Mouse (Mus musculus) embryonic facial prominence, embryonic 13.5 days (tissue): ENCODE measurements around the gene Nceh1. TPM values are rescaled to one million over a fixed set of nuclear protein-coding genes. Genes with fewer than 3 reads are reported as not detected.
"Not testable (repeated sequence)": the region's sequence is repeated elsewhere in the genome, so short reads cannot be mapped to it uniquely, and the experiment has no call there.

Experiments
- ATAC-seq: fragments of 200-750 bp; cut with Nextera tagmentation; 2 replicates; pipeline ENCODE4 v1.8.0; 2017; ENCODE audit warnings: low read depth; ENCODE audit not compliant: insufficient number of reproducible peaks, insufficient read depth, low FRiP score, low TSS enrichment
- H3K27ac ChIP-seq: fragments of 300-500 bp; sonication (generic); 2 replicates; pipeline ENCODE4 v1.5.1; 2015; ENCODE audit warnings: moderate library complexity, mild to moderate bottlenecking, inconsistent platforms
- H3K27me3 ChIP-seq: fragments of 300-500 bp; sonication (generic); 2 replicates; pipeline ENCODE4 v1.6.1; 2015; ENCODE audit warnings: mild to moderate bottlenecking, inconsistent platforms
- H3K36me3 ChIP-seq: fragments of 300-500 bp; sonication (generic); 2 replicates; pipeline ENCODE4 v1.6.1; 2015; ENCODE audit warnings: mild to moderate bottlenecking, inconsistent platforms
- H3K4me1 ChIP-seq: fragments of 300-500 bp; sonication (generic); 2 replicates; pipeline ENCODE4 v1.6.1; 2015; ENCODE audit warnings: inconsistent platforms
- H3K4me2 ChIP-seq: fragments of 300-500 bp; sonication (generic); 2 replicates; pipeline ENCODE4 v1.6.1; 2015; ENCODE audit warnings: moderate library complexity, mild to moderate bottlenecking, inconsistent platforms
- H3K4me3 ChIP-seq: fragments of 300-500 bp; sonication (generic); 2 replicates; pipeline ENCODE4 v1.5.1; 2015; ENCODE audit warnings: mild to moderate bottlenecking, inconsistent platforms
- H3K9ac ChIP-seq: fragments of 300-500 bp; sonication (generic); 2 replicates; pipeline ENCODE4 v1.6.1; 2015; ENCODE audit warnings: mild to moderate bottlenecking, inconsistent platforms
- H3K9me3 ChIP-seq: fragments of 300-500 bp; sonication (generic); 2 replicates; pipeline ENCODE4 v1.6.1; 2016; ENCODE audit warnings: inconsistent platforms
- WGBS: fragments of 180-500 bp; shearing (Covaris S2); methylation state at CpG from one replicate; pipeline ENCODE4 v1.1.7; 2015; ENCODE audit warnings: mixed read lengths; 5-methylcytosine and 5-hydroxymethylcytosine counted together
- polyA plus RNA-seq: library from polyadenylated mRNA; unstranded; fragments of >200 nt; fragmentation: Nextera tagmentation; extraction: Ambion mirVana; gene quantifications from 2 replicates; pipeline ENCODE4 v1.2.1, GENCODE M21; 2015

Gene Nceh1
- polyA plus RNA-seq, 1 experiment from 2014 or later: 3.9 TPM

GRCm38 (mm10) chr3:27270160-27270962, 87.6 kb downstream of the Nceh1 start:
- peak overlapping the region; percentile 23; the same call in 1 of the 2 replicates for H3K27ac ChIP-seq
- no peak for ATAC-seq
- WGBS: 33% methylated on average over 11 of the region's 11 CpGs
- no peak overlapping the region for H3K4me2 ChIP-seq
- no peaks in the 10 kb centered on the region for H3K9me3 ChIP-seq
- no peak overlapping the region for H3K9ac ChIP-seq
- H3K4me1 ChIP-seq: no peaks in the 10 kb centered on the region; the same call in 1 of the 2 replicates
- no peak overlapping the region for H3K4me3 ChIP-seq
- no peaks in the 10 kb centered on the region for H3K36me3 ChIP-seq
- H3K27me3 ChIP-seq: no peaks in the 10 kb centered on the region

- H3K9me3 ChIP-seq: no peaks in the 10 kb centered on the region
- H3K4me1 ChIP-seq: no peaks in the 10 kb centered on the region; the same call in 1 of the 2 replicates
- no peak overlapping the region for H3K4me3 ChIP-seq
- no peaks in the 10 kb centered on the region for H3K36me3 ChIP-seq
- H3K27ac ChIP-seq: no peak overlapping the region
- H3K27me3 ChIP-seq: no peaks in the 10 kb centered on the region
- no peak overlapping the region for H3K4me2 ChIP-seq
- no peak for ATAC-seq
- WGBS: 22% methylated on average over 7 of the region's 7 CpGs
- H3K9ac ChIP-seq: no peak overlapping the region
Measured at GRCm38 (mm10) chr3:27272926-27273745, 90.4 kb downstream of the Nceh1 start.

- H3K4me2 ChIP-seq, H3K9ac ChIP-seq, ATAC-seq, H3K27me3 ChIP-seq, H3K4me3 ChIP-seq, H3K36me3 ChIP-seq, H3K27ac ChIP-seq, H3K4me1 ChIP-seq, H3K9me3 ChIP-seq: not testable (repeated sequence)
- 96% methylated on average over 14 of the region's 14 CpGs for WGBS
Measured at GRCm38 (mm10) chr3:27279286-27279925, 96.6 kb downstream of the Nceh1 start.

GRCm38 (mm10) chr3:27280280-27280749, 97.5 kb downstream of the Nceh1 start:
- Histone ChIP-seq H3K27me3 (no peaks in the 10 kb centered on the region), H3K27ac (no peak overlapping the region), H3K9me3 (no peaks in the 10 kb centered on the region), H3K4me2 (no peak overlapping the region), H3K9ac (no peak overlapping the region), H3K4me3 (no peak overlapping the region), H3K36me3 (no peaks in the 10 kb centered on the region), H3K4me1 (peaks cover 9% of the 10 kb centered on the region)
- 53% methylated on average over 11 of the region's 11 CpGs for WGBS
- no peak for ATAC-seq

- Histone ChIP-seq H3K4me3 (peak overlapping the region; percentile 29), H3K4me2 (peak overlapping the region; percentile 60), H3K27ac (no peak overlapping the region), H3K27me3 (no peaks in the 10 kb centered on the region), H3K9me3 (no peaks in the 10 kb centered on the region), H3K36me3 (no peaks in the 10 kb centered on the region), H3K4me1 (peaks cover 9% of the 10 kb centered on the region), H3K9ac (peak overlapping the region; percentile 46; the same call in 1 of the 2 replicates)
- WGBS: 2% methylated on average over 27 of the region's 27 CpGs
- ATAC-seq: no peak
Measured at GRCm38 (mm10) chr3:27283071-27283713, 100.4 kb downstream of the Nceh1 start.

- Histone ChIP-seq H3K9me3 (no peaks in the 10 kb centered on the region), H3K27me3 (no peaks in the 10 kb centered on the region), H3K4me2 (peak overlapping the region; percentile 60), H3K4me3 (no peak overlapping the region; the same call in 1 of the 2 replicates), H3K27ac (no peak overlapping the region), H3K36me3 (no peaks in the 10 kb centered on the region), H3K4me1 (peaks cover 9% of the 10 kb centered on the region), H3K9ac (no peak overlapping the region)
- ATAC-seq: no peak
- 57% methylated on average over 7 of the region's 7 CpGs for WGBS
Measured at GRCm38 (mm10) chr3:27283796-27284195, 101.0 kb downstream of the Nceh1 start.

GRCm38 (mm10) chr3:27284227-27284626, 101.5 kb downstream of the Nceh1 start:
- Histone ChIP-seq H3K27ac (no peak overlapping the region), H3K36me3 (no peaks in the 10 kb centered on the region), H3K4me2 (no peak overlapping the region), H3K9ac (no peak overlapping the region), H3K9me3 (no peaks in the 10 kb centered on the region), H3K27me3 (no peaks in the 10 kb centered on the region), H3K4me3 (no peak overlapping the region), H3K4me1 (peaks cover 9% of the 10 kb centered on the region)
- WGBS: 89% methylated on average over 5 of the region's 5 CpGs
- no peak for ATAC-seq

GRCm38 (mm10) chr3:27285072-27285471, 102.3 kb downstream of the Nceh1 start:
- H3K27ac ChIP-seq: no peak overlapping the region
- no peaks in the 10 kb centered on the region for H3K27me3 ChIP-seq
- H3K4me2 ChIP-seq: no peak overlapping the region
- H3K4me1 ChIP-seq: peaks cover 9% of the 10 kb centered on the region
- no peaks in the 10 kb centered on the region for H3K9me3 ChIP-seq
- ATAC-seq: no peak
- H3K4me3 ChIP-seq: no peak overlapping the region
- no peak overlapping the region for H3K9ac ChIP-seq
- H3K36me3 ChIP-seq: no peaks in the 10 kb centered on the region
- 59% methylated on average over 9 of the region's 9 CpGs for WGBS

- no peak for ATAC-seq
Measured at GRCm38 (mm10) chr3:27288301-27288700, 105.5 kb downstream of the Nceh1 start.

GRCm38 (mm10) chr3:27288909-27289308, 106.1 kb downstream of the Nceh1 start:
- Histone ChIP-seq H3K9me3 (no peaks in the 10 kb centered on the region), H3K27ac (no peak overlapping the region), H3K4me2 (no peak overlapping the region), H3K27me3 (no peaks in the 10 kb centered on the region), H3K4me3 (no peak overlapping the region), H3K36me3 (no peaks in the 10 kb centered on the region), H3K9ac (no peak overlapping the region), H3K4me1 (no peaks in the 10 kb centered on the region)
- 50% methylated on average over 8 of the region's 8 CpGs for WGBS
- ATAC-seq: no peak

More at GRCm38 (mm10) chr3:27288301-27288700, 105.5 kb downstream of the Nceh1 start:
- Histone ChIP-seq H3K4me1 (peaks cover 3% of the 10 kb centered on the region), H3K4me2 (no peak overlapping the region), H3K9me3 (no peaks in the 10 kb centered on the region), H3K9ac (no peak overlapping the region), H3K27ac (no peak overlapping the region), H3K4me3 (no peak overlapping the region), H3K27me3 (no peaks in the 10 kb centered on the region), H3K36me3 (no peaks in the 10 kb centered on the region)
- 63% methylated on average over 2 of the region's 2 CpGs for WGBS

- Histone ChIP-seq H3K27ac (no peak overlapping the region), H3K4me1 (no peaks in the 10 kb centered on the region), H3K36me3 (no peaks in the 10 kb centered on the region), H3K27me3 (no peaks in the 10 kb centered on the region), H3K4me2 (no peak overlapping the region), H3K4me3 (no peak overlapping the region), H3K9me3 (no peaks in the 10 kb centered on the region), H3K9ac (no peak overlapping the region)
- 86% methylated on average over 5 of the region's 5 CpGs for WGBS
- ATAC-seq: no peak
Measured at GRCm38 (mm10) chr3:27290285-27290684, 107.5 kb downstream of the Nceh1 start.
